Mouse (Mus musculus) small intestine, adult 2 months (tissue): Measurements from ENCODE around the gene Cpsf6.

Source experiments
- CTCF ChIP-seq: fragments of 200-500 bp; IDR thresholded peaks from 2 replicates; pipeline ENCODE4 v1.5.1; 2012; ENCODE audit warnings: low read depth, mild to moderate bottlenecking, control low read depth, inconsistent platforms, low read length, moderate library complexity, mixed read lengths; ENCODE audit not compliant: insufficient replicate concordance, insufficient read length; ENCODE audit errors: extremely low read depth
- POLR2A ChIP-seq: fragments of 200-500 bp; IDR thresholded peaks from 2 replicates; pipeline ENCODE4 v1.6.1; 2012; ENCODE audit warnings: low read depth, mild to moderate bottlenecking, control low read depth, inconsistent platforms, low read length, moderate library complexity

DNA sequence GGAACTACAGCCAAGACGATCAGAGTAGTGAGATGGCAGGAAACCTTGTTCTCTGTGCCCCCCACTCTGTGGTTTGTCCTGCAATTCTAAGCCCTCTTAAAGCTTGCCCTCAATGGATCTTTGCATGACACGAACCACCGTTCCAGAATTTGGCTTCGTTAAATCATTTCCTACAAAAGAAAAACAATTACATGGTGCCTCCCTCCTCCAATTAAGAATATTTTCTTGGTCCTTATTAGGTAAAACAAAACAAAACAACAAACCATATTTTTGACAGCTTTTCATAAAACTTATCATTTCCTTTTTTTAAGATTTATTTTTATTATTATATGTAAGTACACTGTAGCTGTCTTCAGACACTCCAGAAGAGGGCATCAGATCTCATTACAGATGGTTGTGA, 21.5 kb upstream of the Cpsf6 start:
- TF ChIP-seq POLR2A (no peak), CTCF (no peak)
